Comparison of ENCODE assay signal across 1 mouse cellular context in genomic region chr2:125667184-125667583, GRCm38 (mm10).
TF ChIP-seq lines count a peak whose summit lies in the region.

No protein-coding gene starts in this region.

TF ChIP-seq in MEL, 35 proteins besides CTCF, POLR2A, EP300 and RAD21 (continued from another document):
- TF ChIP-seq GATA1 (IDR thresholded peaks at IDR 0.05; ENCODE audit: low read depth, low read length) (peak; percentile 26; the same call in 1 of the 2 replicates), MXI1 (IDR thresholded peaks at IDR 0.05; ENCODE audit: low read depth, low read length) (no peak; the same call in 1 of the 2 replicates), BHLHE40 (IDR thresholded peaks at IDR 0.05; ENCODE audit: borderline replicate concordance, low read depth, low read length) (peak; percentile 62; the same call in 1 of the 2 replicates), TAL1 (IDR thresholded peaks at IDR 0.05; ENCODE audit: low read length) (no peak), JUND (IDR thresholded peaks at IDR 0.05; ENCODE audit: low read depth, low read length) (no peak), MAFK (IDR thresholded peaks at IDR 0.05; ENCODE audit: borderline replicate concordance, low read depth, low read length) (peak; percentile 46; the same call in 1 of the 2 replicates), POLR2AphosphoS2 (IDR thresholded peaks at IDR 0.05; ENCODE audit: low read length) (no peak), ZKSCAN1 (IDR thresholded peaks at IDR 0.05; ENCODE audit: low read depth, low read length) (no peak), ZC3H11A (IDR thresholded peaks at IDR 0.05; ENCODE audit: low read depth, low read length) (no peak), NELFE (IDR thresholded peaks at IDR 0.05; ENCODE audit: low read depth, low read length) (no peak), POLR2AphosphoS5 (IDR thresholded peaks at IDR 0.05; ENCODE audit: borderline replicate concordance, low read depth, low read length) (no peak), ZNF384 (IDR thresholded peaks at IDR 0.05; ENCODE audit: low read depth, low read length) (no peak), USF2 (IDR thresholded peaks at IDR 0.05; ENCODE audit: borderline replicate concordance in 1 of 2, insufficient read depth in 1 of 2, low read depth in 1 of 2, low read length in 2 of 2) (no peak), ELF1 (IDR thresholded peaks at IDR 0.05; ENCODE audit: low read depth, low read length) (no peak), SIN3A (IDR thresholded peaks at IDR 0.05; ENCODE audit: low read length) (no peak), ZMIZ1 (IDR thresholded peaks at IDR 0.05; ENCODE audit: low read depth, low read length) (no peak), GABPA (IDR thresholded peaks at IDR 0.05; ENCODE audit: low read depth, low read length) (no peak), RCOR1 (IDR thresholded peaks at IDR 0.05; ENCODE audit: low read depth, low read length) (peak; percentile 55), CHD2 (IDR thresholded peaks at IDR 0.05; ENCODE audit: low read length) (no peak), TBP (IDR thresholded peaks at IDR 0.05; ENCODE audit: low read depth, low read length) (no peak), MAX (IDR thresholded peaks at IDR 0.05; ENCODE audit: low read length) (no peak), E2F4 (IDR thresholded peaks at IDR 0.05; ENCODE audit: borderline replicate concordance, low read depth, low read length) (no peak), MYB (IDR thresholded peaks at IDR 0.05; ENCODE audit: low read depth, low read length) (no peak), CHD1 (IDR thresholded peaks at IDR 0.05; ENCODE audit: low read depth, low read length) (no peak), NRF1 (IDR thresholded peaks at IDR 0.05; ENCODE audit: insufficient read depth, low read depth, low read length, poor library complexity, severe bottlenecking) (no peak), MEF2A (IDR thresholded peaks at IDR 0.05; ENCODE audit: extremely low read depth, insufficient replicate concordance, low read depth, low read length, poor library complexity, severe bottlenecking) (no peak), UBTF (IDR thresholded peaks at IDR 0.05; ENCODE audit: borderline replicate concordance, insufficient read depth, low read depth, low read length) (no peak), MAZ (IDR thresholded peaks at IDR 0.05; ENCODE audit: low read depth, low read length) (no peak), SMC3 (IDR thresholded peaks at IDR 0.05; ENCODE audit: low read depth, low read length) (no peak), TCF12 (IDR thresholded peaks at IDR 0.05; ENCODE audit: low read depth, low read length) (peak; percentile 66; the same call in 1 of the 2 replicates)
TF ChIP-seq in MEL: peak in this region for 6.
